Mouse (Mus musculus) myocyte (in vitro differentiated cells): ENCODE measurements around the gene Cbarp. TPM values are rescaled to one million over a fixed set of nuclear protein-coding genes. Genes with fewer than 3 reads are reported as not detected.

Experiments
- H3K27me3 ChIP-seq: one replicate; pipeline ENCODE4 v1.6.1; 2011; ENCODE audit not compliant: control insufficient read depth, insufficient read depth, insufficient read length
- H3K36me3 ChIP-seq: one replicate; pipeline ENCODE4 v1.6.1; 2011; ENCODE audit not compliant: control insufficient read depth, insufficient read depth
- H3K4me2 ChIP-seq: one replicate; pipeline ENCODE4 v1.6.1; 2011; ENCODE audit warnings: low read depth, control low read depth
- H3K4me3 ChIP-seq: one replicate; pipeline ENCODE4 v1.5.1; 2011; ENCODE audit warnings: mild to moderate bottlenecking, control low read depth, moderate library complexity
- H3K79me2 ChIP-seq: one replicate; pipeline ENCODE4 v1.6.1; 2011; ENCODE audit not compliant: control insufficient read depth, insufficient read depth
- H3ac ChIP-seq: one replicate; pipeline ENCODE4 v1.6.1; 2011; ENCODE audit not compliant: control insufficient read depth, insufficient read length
- CEBPB ChIP-seq: IDR thresholded peaks from 2 replicates; pipeline ENCODE4 v1.6.1; 2011; ENCODE audit warnings: mild to moderate bottlenecking, moderate library complexity; ENCODE audit not compliant: poor library complexity, insufficient read depth, severe bottlenecking
- E2F4 ChIP-seq: IDR thresholded peaks from one replicate; pipeline ENCODE4 v1.6.1; 2011; ENCODE audit warnings: mild to moderate bottlenecking, control low read depth, moderate library complexity; ENCODE audit not compliant: insufficient read depth
- MAX ChIP-seq: IDR thresholded peaks from one replicate; pipeline ENCODE4 v1.6.1; 2011; ENCODE audit warnings: low read depth, mild to moderate bottlenecking, control low read depth
- MYOD1 ChIP-seq, 3 experiments: IDR thresholded peaks; one replicate each; pipeline ENCODE4 v1.6.1; 2011; ENCODE audit warnings: control low read depth in 2 of 3, low read depth in 2 of 3, mild to moderate bottlenecking in 2 of 3, moderate library complexity in 1 of 3; ENCODE audit not compliant: insufficient read length in 2 of 3, control insufficient read depth in 1 of 3
- MYOG ChIP-seq, 3 experiments: IDR thresholded peaks; one replicate each; pipeline ENCODE4 v1.6.1; 2011; ENCODE audit warnings: control low read depth in 2 of 3, low read depth in 2 of 3, mild to moderate bottlenecking in 2 of 3; ENCODE audit not compliant: insufficient read length in 2 of 3, control insufficient read depth in 1 of 3, insufficient read depth in 1 of 3
- POLR2A ChIP-seq: IDR thresholded peaks from one replicate; pipeline ENCODE4 v1.6.1; 2011; ENCODE audit warnings: low read depth, mild to moderate bottlenecking, control low read depth, moderate library complexity; ENCODE audit not compliant: insufficient read length
- POLR2AphosphoS2 ChIP-seq: IDR thresholded peaks from one replicate; pipeline ENCODE4 v1.6.1; 2011; ENCODE audit warnings: low read depth, control low read depth; ENCODE audit not compliant: insufficient read length
- REST ChIP-seq: IDR thresholded peaks from one replicate; pipeline ENCODE4 v1.6.1; 2011; ENCODE audit warnings: mild to moderate bottlenecking, control low read depth, moderate library complexity; ENCODE audit not compliant: insufficient read depth, insufficient read length
- SRF ChIP-seq: IDR thresholded peaks from one replicate; pipeline ENCODE4 v1.6.1; 2011; ENCODE audit warnings: low read depth; ENCODE audit not compliant: control insufficient read depth, insufficient read length
- TCF12 ChIP-seq: IDR thresholded peaks from one replicate; pipeline ENCODE4 v1.6.1; 2011; ENCODE audit warnings: mild to moderate bottlenecking, control low read depth; ENCODE audit not compliant: poor library complexity, insufficient read depth, severe bottlenecking
- TCF3 ChIP-seq: IDR thresholded peaks from one replicate; pipeline ENCODE4 v1.6.1; 2011; ENCODE audit warnings: low read depth, control low read depth; ENCODE audit not compliant: insufficient read length
- USF1 ChIP-seq: IDR thresholded peaks from one replicate; pipeline ENCODE4 v1.6.1; 2011; ENCODE audit warnings: low read depth, mild to moderate bottlenecking, control low read depth, moderate library complexity
- polyA plus RNA-seq: library from polyadenylated mRNA; unstranded; fragments of >200 nt; fragmentation: generic; extraction: Trizol; gene quantifications from one replicate; pipeline ENCODE4 v1.2.1, GENCODE M21; 2012; ENCODE audit warnings: missing spikeins

The Cbarp gene
- polyA plus RNA-seq, 1 experiment = 10.0 TPM

- no peaks in the 10 kb centered on the region for H3K36me3 ChIP-seq
- peak overlapping the region; percentile 98 for H3K4me2 ChIP-seq
- TF ChIP-seq E2F4 (no peak), SRF (no peak), POLR2A (no peak), MAX (no peak), TCF12 (no peak)
- peaks cover 6% of the 10 kb centered on the region for H3K79me2 ChIP-seq
- H3K27me3 ChIP-seq = no peaks in the 10 kb centered on the region
- H3ac ChIP-seq = peak overlapping the region; percentile 33
- peak overlapping the region; percentile 31 for H3K4me3 ChIP-seq
Observed at GRCm38 (mm10) chr10:80137626-80138552, 2.7 kb downstream of the Cbarp start.

DNA sequence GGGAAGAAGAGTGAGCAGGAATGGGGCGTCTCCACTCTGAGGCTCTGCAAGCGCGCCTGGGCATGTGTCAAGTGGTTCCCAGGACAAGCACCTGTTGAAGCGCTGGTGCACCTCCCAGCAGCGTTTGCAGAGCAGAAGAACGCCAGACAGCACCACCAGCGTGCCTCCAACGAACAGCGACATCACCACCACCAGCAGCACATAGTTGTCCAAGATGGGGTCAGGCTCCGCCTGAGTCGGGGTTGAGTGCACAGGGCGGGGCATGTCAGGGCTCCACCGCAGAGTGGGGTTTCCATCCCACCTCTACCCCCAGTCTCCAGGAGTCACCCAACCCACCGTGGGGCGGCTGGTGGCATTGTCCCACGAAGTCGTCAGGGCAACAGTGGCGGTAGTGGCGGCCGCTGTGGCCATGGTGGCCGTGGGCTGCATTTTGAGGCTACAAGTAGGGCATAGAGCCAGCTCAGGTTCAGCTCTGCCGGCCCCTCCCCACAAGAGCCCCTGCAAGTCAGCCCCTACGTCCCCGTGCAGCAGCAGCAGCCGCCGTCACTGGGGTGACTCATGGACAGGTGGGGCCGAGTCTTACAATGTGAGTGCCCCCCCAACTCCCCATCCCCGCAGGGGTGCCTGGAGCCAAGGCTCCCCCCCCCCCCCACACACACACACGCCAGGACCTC lies 3.5 kb downstream of the Cbarp start:
- Histone ChIP-seq H3K27me3 (no peaks in the 10 kb centered on the region), H3K36me3 (no peaks in the 10 kb centered on the region), H3K4me2 (no peak overlapping the region), H3ac (no peak overlapping the region), H3K79me2 (no peaks in the 10 kb centered on the region), H3K4me3 (no peak overlapping the region)
- TF ChIP-seq REST = no peak
- TF ChIP-seq E2F4 = no peak
- no peak for TF ChIP-seq POLR2AphosphoS2
- no peak for TF ChIP-seq POLR2A
- TF ChIP-seq TCF3 = no peak
- TF ChIP-seq MAX = no peak
- TF ChIP-seq MYOG (IDR thresholded peaks at IDR 0.05; ENCODE audit: control insufficient read depth in 1 of 3, insufficient read depth in 1 of 3, insufficient read length in 2 of 3, low read depth in 2 of 3) = peak in 1 of 3 experiments; percentile 15
- peak in 2 of 3 experiments; percentile 23 to 26 for TF ChIP-seq MYOD1 (IDR thresholded peaks at IDR 0.05; ENCODE audit: control insufficient read depth in 1 of 3, insufficient read length in 2 of 3, low read depth in 2 of 3)
- no peak for TF ChIP-seq TCF12
- TF ChIP-seq CEBPB = no peak
- TF ChIP-seq USF1 = no peak

- no peaks in the 10 kb centered on the region for H3K36me3 ChIP-seq
- H3ac ChIP-seq = no peak overlapping the region
- H3K27me3 ChIP-seq = no peaks in the 10 kb centered on the region
- H3K4me2 ChIP-seq = no peak overlapping the region
- no peak overlapping the region for H3K4me3 ChIP-seq
- TF ChIP-seq POLR2AphosphoS2 = no peak
- no peak for TF ChIP-seq MYOD1 (IDR thresholded peaks at IDR 0.05; ENCODE audit: control insufficient read depth in 1 of 3, insufficient read length in 2 of 3, low read depth in 2 of 3)
- TF ChIP-seq E2F4 = no peak
- TF ChIP-seq POLR2A = no peak
- no peak for TF ChIP-seq SRF
- TF ChIP-seq MAX = no peak
- no peak for TF ChIP-seq REST
- no peak for TF ChIP-seq MYOG (IDR thresholded peaks at IDR 0.05; ENCODE audit: control insufficient read depth in 1 of 3, insufficient read depth in 1 of 3, insufficient read length in 2 of 3, low read depth in 2 of 3)
- TF ChIP-seq TCF12 = no peak
- no peak for TF ChIP-seq TCF3
- TF ChIP-seq USF1 = no peak
- TF ChIP-seq CEBPB = no peak
- H3K79me2 ChIP-seq = no peaks in the 10 kb centered on the region
Observed at GRCm38 (mm10) chr10:80136179-80136951, 4.3 kb downstream of the Cbarp start.

DNA sequence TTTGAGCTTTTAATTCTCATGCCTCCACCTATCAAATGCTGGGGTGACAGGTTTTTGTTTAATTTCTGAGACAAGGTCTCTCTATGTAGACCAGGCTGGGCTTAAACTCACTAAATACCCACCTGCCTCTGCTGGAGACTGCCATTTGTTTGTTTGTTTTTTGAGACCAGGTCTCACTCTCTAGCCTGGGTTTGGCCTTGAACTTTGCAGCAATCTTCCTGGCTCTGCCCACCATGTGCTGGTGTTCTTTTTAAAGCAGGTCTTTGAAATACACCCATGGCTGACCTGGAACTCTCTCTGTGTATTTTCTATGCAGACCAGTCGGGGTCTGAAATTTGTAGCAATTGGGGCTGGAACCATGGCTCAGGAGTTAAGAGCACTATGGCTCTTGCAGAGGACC lies 5.0 kb downstream of the Cbarp start:
- no peak overlapping the region for H3ac ChIP-seq
- TF ChIP-seq TCF12 (no peak), POLR2A (no peak), POLR2AphosphoS2 (no peak), E2F4 (no peak), TCF3 (no peak), USF1 (no peak), MAX (no peak), CEBPB (no peak), MYOG (IDR thresholded peaks at IDR 0.05; ENCODE audit: control insufficient read depth in 1 of 3, insufficient read depth in 1 of 3, insufficient read length in 2 of 3, low read depth in 2 of 3) (no peak)
- H3K79me2 ChIP-seq = no peaks in the 10 kb centered on the region
- no peak overlapping the region for H3K4me3 ChIP-seq
- no peaks in the 10 kb centered on the region for H3K36me3 ChIP-seq
- no peak overlapping the region for H3K4me2 ChIP-seq
- H3K27me3 ChIP-seq = no peaks in the 10 kb centered on the region
